Mouse (Mus musculus): ENCODE measurements around the gene Ormdl3. TPM values are rescaled to one million over a fixed set of nuclear protein-coding genes. Genes with fewer than 3 reads are reported as not detected.

Ormdl3 gene
- total RNA-seq, 2 experiments from 2014 or later = 35.0 to 37.1 TPM

- intact Hi-C loops (cut with DNase I) = no loop called here
- DNase-seq = no peak
Observed at GRCm38 (mm10) chr11:98560942-98561341, 26.2 kb downstream of the Ormdl3 start.

- intact Hi-C loops (cut with DNase I) = loop anchor here (1.0 kb wide), 1 partner anchor 41 kb away; no protein-coding TSS in a partner anchor
- DNase-seq = no peak
Observed at GRCm38 (mm10) chr11:98555124-98555700, 32.0 kb downstream of the Ormdl3 start.

- no peak for DNase-seq
- intact Hi-C loops (cut with DNase I) = no loop called here
Observed at GRCm38 (mm10) chr11:98553966-98554365, 33.2 kb downstream of the Ormdl3 start.

DNA sequence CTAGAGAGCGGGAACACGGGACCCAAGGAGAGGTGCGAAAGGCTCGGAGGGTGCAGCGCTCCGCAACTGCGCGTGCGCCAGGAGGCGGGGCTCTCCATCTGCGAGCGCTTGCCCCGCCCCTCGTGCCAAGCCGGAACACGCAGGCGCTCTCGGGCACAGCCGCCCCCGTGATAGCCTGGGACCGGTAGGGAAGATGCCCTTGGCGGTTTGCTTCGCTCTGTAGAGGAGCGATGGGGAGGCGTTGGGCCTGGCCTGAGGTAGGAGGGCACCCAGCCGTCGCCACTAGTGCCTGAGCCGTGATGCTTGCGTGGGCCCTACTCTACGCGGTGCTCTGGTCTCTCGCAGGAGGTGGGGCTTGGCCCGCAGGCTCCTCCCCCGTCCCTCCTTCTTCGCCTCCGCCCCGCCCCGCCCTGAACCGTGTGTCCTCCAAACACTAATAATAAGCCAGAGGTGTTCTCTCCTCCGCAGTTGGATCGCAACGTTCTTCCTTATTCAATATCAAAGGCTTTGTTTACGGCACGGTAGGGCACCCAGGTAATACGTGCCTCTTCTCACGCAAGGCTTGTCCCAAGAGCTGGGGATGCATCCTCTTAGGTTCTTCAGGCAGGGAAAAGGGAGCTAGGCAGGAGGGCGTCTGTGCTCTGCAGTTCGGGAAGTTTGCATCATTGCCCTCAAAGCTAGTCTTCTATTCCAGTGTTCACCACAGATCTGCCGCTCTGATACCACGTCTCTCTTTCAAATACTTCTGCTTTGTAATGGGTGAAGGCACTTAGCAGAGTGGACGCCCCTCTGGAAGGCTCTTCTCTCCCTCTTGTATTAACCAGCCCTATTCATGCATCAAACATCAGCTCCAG, 36.0 kb downstream of the Ormdl3 start, which contains the start of gene Zpbp2:
Gene Zpbp2 (plus strand): TSS at position 123 of the 854 bp plus-strand sequence.
- peak; percentile 90 to 91 for DNase-seq
- intact Hi-C loops (cut with DNase I) = no loop called here

DNA sequence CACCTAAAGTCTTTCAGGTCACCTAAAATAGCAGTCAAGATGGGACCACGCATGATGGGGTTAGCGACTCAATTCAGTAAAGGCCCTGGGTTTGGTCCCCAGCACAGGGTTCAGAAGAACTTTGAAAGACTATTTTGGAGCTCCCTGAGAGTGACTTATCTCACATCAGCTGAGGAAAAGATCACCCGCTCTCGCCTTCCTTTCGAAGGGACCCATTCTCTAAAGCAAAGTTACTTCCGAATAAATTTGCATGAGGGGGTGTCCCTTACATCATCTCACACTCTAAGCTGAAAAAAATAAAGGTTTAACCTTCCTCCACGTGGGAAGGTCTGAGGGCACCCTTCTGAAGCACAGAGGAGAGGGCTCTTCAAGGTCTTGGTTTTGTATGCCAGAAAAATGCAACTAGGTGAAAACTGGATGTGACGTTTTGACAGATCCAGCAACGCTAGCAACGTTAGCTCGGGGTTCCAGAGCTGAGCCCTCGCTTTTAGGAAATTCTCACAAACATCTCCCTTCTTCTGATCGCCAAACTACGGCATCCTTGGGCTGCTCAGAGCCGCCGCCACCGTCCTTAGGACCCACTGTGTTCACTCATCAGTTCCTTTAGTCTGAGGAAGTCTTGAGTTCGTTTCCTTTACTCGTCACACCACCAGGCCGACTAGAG, 36.7 kb downstream of the Ormdl3 start:
- intact Hi-C loops (cut with DNase I) = no loop called here
- no peak for DNase-seq

DNA sequence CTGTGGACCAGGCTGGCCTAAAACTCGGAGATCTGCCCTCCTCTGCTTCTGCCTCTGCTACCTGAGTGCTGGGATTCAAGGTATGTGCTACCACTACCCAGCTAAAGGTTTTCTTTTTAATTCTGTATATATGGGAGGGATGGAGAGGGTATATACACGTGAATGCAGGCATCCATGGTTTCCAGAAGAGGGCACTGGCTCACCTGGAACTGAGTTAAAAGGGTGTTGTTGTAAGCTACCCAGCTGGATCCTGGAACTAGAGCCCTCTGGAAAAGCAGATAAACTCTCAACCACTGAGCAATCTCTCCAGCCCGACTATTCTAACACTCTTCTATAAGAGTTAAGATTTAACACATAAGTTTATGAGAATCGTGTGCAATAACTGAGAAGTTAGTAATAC, 37.8 kb downstream of the Ormdl3 start:
- intact Hi-C loops (cut with DNase I) = no loop called here
- DNase-seq = no peak

DNA sequence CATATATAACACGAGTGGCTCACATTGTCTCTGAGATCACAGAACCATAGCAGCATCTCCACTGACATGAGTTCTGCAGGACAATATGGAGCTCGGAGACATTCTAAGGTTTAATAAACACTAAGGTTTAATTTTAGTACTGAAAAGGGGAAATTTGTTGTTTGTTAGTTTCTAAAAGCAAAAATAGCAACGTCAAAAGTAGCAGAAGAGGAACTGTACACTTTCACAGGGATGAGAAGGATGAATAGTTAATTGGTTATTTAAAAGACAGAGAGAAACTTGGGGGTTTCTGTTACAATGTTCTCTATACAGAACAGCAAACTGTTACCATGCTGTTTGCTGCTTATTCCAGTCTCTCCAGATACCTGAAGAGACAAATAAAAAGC, 39.9 kb downstream of the Ormdl3 start:
- DNase-seq = no peak
- intact Hi-C loops (cut with DNase I) = no loop called here

DNA sequence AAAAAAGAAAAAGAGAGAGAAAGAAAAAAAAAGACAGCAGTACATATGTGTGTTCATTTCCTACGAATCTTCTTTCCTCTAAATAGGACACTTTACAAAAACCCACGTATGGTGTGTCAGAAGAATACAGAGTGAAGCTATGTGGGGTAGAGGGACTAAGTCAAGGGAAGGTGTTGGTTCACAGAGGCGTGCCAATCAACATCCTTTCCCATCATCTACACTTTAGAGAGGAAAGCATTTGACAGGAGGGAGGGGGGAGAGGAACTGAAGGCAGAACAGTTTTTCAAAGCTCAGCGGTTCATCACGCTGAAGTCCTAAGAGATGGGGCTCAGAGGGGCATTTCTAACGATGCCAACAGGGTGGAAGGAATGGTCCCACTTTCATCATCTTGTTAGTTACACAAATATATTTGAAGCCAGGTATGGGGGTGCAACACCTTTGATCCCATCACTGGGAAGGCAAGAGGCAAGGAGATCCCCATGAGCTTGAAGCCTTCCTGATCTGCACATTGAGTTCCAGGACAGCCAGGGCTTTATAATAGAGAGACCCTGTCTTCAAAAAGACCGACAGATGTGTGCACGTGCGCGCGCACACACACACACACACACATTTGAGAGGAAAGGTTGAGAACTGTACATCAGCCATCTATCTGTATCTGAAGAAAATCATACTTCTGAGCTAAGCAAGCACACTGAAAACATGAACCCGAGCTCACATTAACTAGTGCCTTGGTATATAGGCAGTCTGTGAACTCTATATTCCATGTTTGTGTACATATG, 40.5 kb downstream of the Ormdl3 start:
- DNase-seq = no peak
- intact Hi-C loops (cut with DNase I) = no loop called here

GRCm38 (mm10) chr11:98545711-98546231, 41.4 kb downstream of the Ormdl3 start, which contains the start of gene Ikzf3:
Gene Ikzf3, minus strand, starts transcription at chr11:98546031.
- intact Hi-C loops (cut with DNase I) = no loop called here
- DNase-seq = peak; percentile 25 to 39

DNA sequence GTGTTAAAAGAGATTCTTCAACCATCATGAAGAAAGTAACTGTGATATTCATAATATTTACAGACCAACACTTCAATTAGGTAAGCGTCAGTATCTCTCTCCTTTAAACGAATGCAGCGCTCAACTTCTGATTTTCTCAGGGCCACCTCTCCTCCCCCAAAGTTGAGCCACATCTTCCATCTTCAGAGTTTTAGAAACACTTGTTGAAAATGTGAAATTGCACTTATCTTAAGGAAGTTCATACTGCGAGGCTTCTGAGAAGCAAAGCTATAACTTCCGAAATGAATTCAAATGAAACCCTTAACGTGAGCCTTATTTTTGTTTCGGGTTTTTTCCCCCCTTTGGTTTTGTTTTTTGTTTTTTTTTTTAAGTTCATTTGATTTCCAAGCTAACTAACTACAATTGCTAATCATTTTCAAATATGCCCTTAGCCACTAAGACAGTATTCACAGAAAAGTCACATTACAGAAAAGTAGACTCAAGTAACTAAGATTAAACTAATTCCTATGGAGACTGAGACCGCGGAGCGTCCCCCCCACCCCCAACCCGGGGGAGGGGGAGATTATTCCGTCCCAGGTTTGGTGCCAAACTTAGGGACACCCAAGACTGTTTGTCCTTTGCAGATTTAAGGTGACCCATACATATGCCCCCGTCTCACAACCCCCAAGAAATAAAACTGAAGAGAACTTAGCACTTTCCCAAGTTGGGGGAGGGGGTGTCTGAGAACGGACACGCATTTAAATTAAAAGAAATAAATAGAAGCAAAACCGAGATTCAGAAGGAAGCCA, 42.1 kb downstream of the Ormdl3 start:
- no peak for DNase-seq
- intact Hi-C loops (cut with DNase I) = no loop called here

- DNase-seq = no peak
- intact Hi-C loops (cut with DNase I) = no loop called here
Observed at GRCm38 (mm10) chr11:98543414-98543813, 43.8 kb downstream of the Ormdl3 start.

GRCm38 (mm10) chr11:98542553-98542952, 44.6 kb downstream of the Ormdl3 start:
- intact Hi-C loops (cut with DNase I) = no loop called here
- no peak for DNase-seq

DNA sequence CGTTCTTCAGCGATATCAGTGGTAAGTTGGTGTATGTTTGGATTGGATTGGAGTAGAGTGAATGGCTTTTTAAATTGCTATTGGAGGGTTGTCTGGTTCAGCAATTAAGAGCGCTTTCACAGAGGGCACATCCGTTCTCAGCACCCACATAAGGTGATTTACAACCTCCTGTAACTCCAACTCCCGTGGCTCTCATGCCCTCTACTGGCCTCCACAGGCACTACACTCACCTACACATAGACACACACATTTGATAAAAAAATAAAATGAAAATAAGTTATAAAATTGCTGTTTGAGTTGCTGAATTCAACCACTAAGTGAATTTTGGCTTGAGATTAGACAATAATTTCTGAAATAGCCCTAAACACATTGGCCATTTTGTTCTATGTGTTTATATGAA, 46.8 kb downstream of the Ormdl3 start:
- DNase-seq = no peak
- intact Hi-C loops (cut with DNase I) = no loop called here

DNA sequence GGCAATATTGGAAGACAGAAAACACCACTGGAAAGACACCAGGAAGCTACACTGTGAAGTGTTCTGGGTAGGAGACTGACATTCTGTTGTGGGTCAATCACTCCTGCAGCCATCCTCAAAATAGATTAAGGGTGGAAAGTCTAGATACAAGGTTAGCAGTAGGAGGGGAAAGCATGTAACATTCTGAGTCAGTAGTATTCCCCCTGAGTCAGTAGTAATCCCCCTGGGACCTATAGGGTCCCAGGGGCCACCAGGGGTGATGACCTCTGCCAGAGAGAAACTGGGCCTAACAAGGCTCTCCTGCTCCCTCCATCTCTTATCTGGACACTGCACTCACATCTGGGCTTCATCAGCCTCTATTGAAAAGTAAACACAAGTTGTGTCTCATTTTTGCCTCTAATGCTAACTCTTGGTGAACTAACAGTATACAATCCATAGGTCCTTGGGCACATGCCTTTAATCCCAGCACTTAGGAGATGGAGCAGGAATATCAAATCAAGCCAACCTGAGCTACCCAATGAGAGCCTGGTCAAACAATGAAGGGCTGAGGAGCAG, 49.6 kb downstream of the Ormdl3 start:
- intact Hi-C loops (cut with DNase I) = no loop called here
- no peak for DNase-seq

Other genes starting within 250 kb of the Ormdl3 start
- 1 to 10 TPM; 1.8 to 3.0 TPM for gene Ppp1r1b, start 239.0 kb downstream of the Ormdl3 start, total RNA-seq (2021)
- 10 to 100 TPM; 21.7 to 23.3 TPM for gene Stard3, start 229.0 kb downstream of the Ormdl3 start, total RNA-seq (2021)
- gene Tcap, start 203.6 kb downstream of the Ormdl3 start, total RNA-seq (2021) = 100 to 1,000 TPM; 841 to 967 TPM
- gene Pnmt, start 200.9 kb downstream of the Ormdl3 start, total RNA-seq (2021) = under 1 TPM; 0.41 to 0.61 TPM
- 10 to 100 TPM; 11.7 to 11.9 TPM for gene Pgap3, start 186.9 kb downstream of the Ormdl3 start, total RNA-seq (2021)
- 10 to 100 TPM; 11.3 TPM for gene Erbb2, start 174.9 kb downstream of the Ormdl3 start, total RNA-seq (2021)
- gene Mien1, start 148.4 kb downstream of the Ormdl3 start, total RNA-seq (2021) = 10 to 100 TPM; 44.6 to 52.6 TPM
- gene Grb7, start 141.0 kb downstream of the Ormdl3 start, total RNA-seq (2021) = under 1 TPM in 1 of 2 experiments, not detected in 1; 0.36 TPM
- gene Ikzf3, start 41.3 kb downstream of the Ormdl3 start, total RNA-seq (2021) = 1 to 10 TPM in 1 of 2 experiments, under 1 TPM in 1; 0.81 to 5.4 TPM
- gene Zpbp2, start 36.3 kb downstream of the Ormdl3 start, total RNA-seq (2021) = not detected
- not detected for gene Lrrc3c, start 10.9 kb upstream of the Ormdl3 start, total RNA-seq (2021)
- 10 to 100 TPM in 1 of 2 experiments, 1 to 10 TPM in 1; 8.8 to 12.9 TPM for gene Gm12355, start 38.3 kb upstream of the Ormdl3 start, total RNA-seq (2021)
- gene Gsdma3, start 39.0 kb upstream of the Ormdl3 start, total RNA-seq (2021) = 1 to 10 TPM; 4.4 to 4.5 TPM
- gene Gsdma2, start 59.4 kb upstream of the Ormdl3 start, total RNA-seq (2021) = under 1 TPM; 0.22 to 0.50 TPM
- not detected for gene Gsdma, start 77.0 kb upstream of the Ormdl3 start, total RNA-seq (2021)
- gene Psmd3, start 95.2 kb upstream of the Ormdl3 start, total RNA-seq (2021) = 100 to 1,000 TPM; 110 TPM
- not detected for gene Csf3, start 113.9 kb upstream of the Ormdl3 start, total RNA-seq (2021)
- gene Med24, start 142.1 kb upstream of the Ormdl3 start, total RNA-seq (2021) = 10 to 100 TPM; 49.5 to 49.8 TPM
- gene Thra, start 153.3 kb upstream of the Ormdl3 start, total RNA-seq (2021) = 100 to 1,000 TPM; 123 to 130 TPM
- gene Nr1d1, start 188.0 kb upstream of the Ormdl3 start, total RNA-seq (2021) = 10 to 100 TPM; 20.7 to 31.5 TPM
- gene Msl1, start 208.1 kb upstream of the Ormdl3 start, total RNA-seq (2021) = 10 to 100 TPM; 71.2 to 71.8 TPM
- 10 to 100 TPM; 23.6 to 25.0 TPM for gene Casc3, start 217.5 kb upstream of the Ormdl3 start, total RNA-seq (2021)
- gene Rapgefl1, start 249.4 kb upstream of the Ormdl3 start, total RNA-seq (2021) = 1 to 10 TPM in 1 of 2 experiments, under 1 TPM in 1; 0.61 to 1.0 TPM